Mouse (Mus musculus) B cell, adult 62 days (primary cell): ENCODE data around the gene Tdo2. TPM values are rescaled to one million over a fixed set of nuclear protein-coding genes. Genes with fewer than 3 reads are reported as not detected.

ENCODE experiments used
- total RNA-seq: library from RNA; stranded (reverse); gene quantifications from 4 replicates; pipeline ENCODE4 v1.2.4, GENCODE M21; 2023

Tdo2 gene
- total RNA-seq: not detected in 4 replicates

DNA sequence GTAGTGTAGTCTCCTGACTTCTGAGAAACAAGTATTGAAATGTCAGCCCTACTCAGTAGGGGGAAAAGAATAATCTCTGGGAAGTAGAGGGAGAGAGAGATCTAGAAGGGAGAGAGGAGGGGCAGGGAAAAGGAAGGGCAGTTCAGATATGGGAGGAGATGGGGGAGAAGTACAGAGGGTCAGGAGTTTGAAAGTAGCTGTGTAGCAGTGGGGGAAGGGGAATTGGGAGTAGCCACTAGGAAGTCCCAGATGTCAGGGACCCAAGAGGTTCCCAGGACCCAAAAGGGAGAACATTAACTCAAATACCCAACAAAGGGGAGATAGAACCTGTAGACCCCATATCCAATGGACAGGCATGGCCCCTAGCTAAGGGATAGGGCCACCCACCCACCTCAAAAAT is at the start of gene Tdo2:
Gene Tdo2, minus strand, starts transcription at position 101 of the 400 bp plus-strand sequence.

DNA sequence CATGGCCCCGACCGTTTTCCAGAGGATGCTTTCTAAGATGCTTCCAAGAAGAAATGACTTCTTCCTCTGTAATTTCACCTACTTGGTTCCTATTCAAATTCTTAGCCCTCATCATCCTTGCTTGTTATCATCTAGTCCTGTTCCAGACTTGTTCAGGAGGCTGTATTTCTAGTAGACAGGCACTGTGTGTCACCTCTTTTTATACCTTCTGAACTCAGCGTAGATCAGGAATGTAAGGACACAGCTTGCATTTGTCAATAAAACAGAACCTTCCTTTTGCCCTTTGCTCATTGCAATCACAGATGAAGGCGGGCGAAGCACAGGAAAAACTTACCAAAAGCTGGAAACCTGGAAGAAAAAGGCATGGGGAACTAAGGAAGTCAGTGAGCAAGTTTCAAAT is 6.0 kb upstream of the Tdo2 start, which contains the start of gene Asic5:
Gene Asic5, plus strand, starts transcription at position 301 of the 400 bp plus-strand sequence.

DNA sequence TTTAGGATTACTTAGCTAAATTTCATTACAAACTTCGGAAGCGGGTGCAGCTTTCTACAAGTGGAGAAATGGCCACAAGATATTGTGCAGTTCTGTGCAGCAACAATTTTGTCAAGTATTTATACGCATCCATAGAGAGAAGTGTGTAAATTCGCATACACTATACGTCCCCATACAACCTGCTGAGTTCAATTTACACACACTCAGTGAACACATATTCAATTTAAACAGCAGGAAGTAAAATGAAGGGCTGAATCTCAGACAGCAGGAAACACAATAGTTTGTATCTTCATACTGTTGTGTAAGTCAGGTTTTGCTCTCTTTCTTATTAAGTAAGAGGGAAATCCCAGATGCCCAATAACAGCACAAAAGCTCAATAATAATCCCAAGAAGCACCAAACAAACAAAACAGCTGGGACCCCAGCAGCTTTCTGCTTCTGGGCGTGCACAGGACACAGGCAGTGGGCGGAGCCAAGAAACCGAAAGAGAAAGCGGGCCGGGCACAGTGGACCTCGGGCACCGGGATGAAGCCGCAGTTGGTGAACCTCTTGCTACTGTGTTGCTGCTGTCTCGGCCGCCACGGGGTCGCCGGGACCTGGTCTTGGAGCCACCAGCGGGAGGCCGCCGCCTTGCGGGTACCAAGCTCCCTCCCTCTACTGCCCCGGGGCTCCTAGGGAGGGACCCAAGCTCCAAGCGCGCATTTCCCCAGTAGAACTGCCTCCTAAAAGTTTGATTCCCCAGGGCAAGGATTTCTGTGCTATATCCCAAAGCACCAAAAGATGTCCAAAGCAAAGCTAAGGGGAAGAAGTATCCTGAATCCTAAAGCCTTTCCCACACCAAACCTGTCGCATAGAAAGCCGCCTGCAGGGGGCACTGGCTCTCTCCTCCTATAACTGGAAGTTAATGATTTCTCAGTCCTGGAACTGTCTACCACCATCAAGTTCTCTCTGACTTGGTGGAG is 43.6 kb downstream of the Tdo2 start, which contains the start of gene Ctso:
Gene Ctso, plus strand, starts transcription at position 461 of the 961 bp plus-strand sequence.

Other genes with a start within 250 kb of the Tdo2 start
- gene Ctso, start 43.6 kb downstream of the Tdo2 start, total RNA-seq: 69.0 to 76.6 TPM (median 74.7 TPM) in 4 replicates
- gene Asic5, start 6.1 kb upstream of the Tdo2 start, total RNA-seq: not detected in 4 replicates
- gene Gucy1b1, start 98.5 kb upstream of the Tdo2 start, total RNA-seq: 0.24 to 1.3 TPM (median 0.63 TPM) in 4 replicates
- 0.18 TPM in 1 of 4 replicates, not detected in the others for gene Gucy1a1, start 169.6 kb upstream of the Tdo2 start, total RNA-seq